Mouse (Mus musculus) layer of hippocampus, postnatal 10 days (tissue): ENCODE results near the gene Eps15l1. TPM values are rescaled to one million over a fixed set of nuclear protein-coding genes. Genes with fewer than 3 reads are reported as not detected.
A peak's percentile ranks its signal among the peaks of the same experiment; 100 is the strongest.

Experiments
- DNase-seq, 2 experiments: peaks; one replicate each; pipeline ENCODE4 v3.0.0; 2021; ENCODE audit warnings: low spot score in 2 of 2
- long read RNA-seq: library from polyadenylated mRNA; stranded (forward); transcript quantifications from one replicate; pipeline ENCODE4 v2.0.0, GENCODE M21; 2023
- total RNA-seq, 2 experiments: library from RNA; stranded (reverse); gene quantifications; 2 replicates each; pipeline ENCODE4 v1.2.3; 2021

Eps15l1 gene
- total RNA-seq = 10 to 100 TPM; 73.3 to 73.5 TPM
- long read RNA-seq, transcript Eps15l1-201 (24 exons, 3,129 nt) = major isoform, 8 of 38 reads
- long read RNA-seq, partial matches to known transcripts = 3 of 38 reads
- long read RNA-seq, other reads (novel, unspliced or antisense) = 23 of 38 reads

- peak; percentile 97 to 98 for DNase-seq
These were observed at the start of gene Eps15l1 for GRCm38 (mm10) chr8:72421362-72422335. TSS of gene Eps15l1 (minus strand) at chr8:72421460.

- no peak for DNase-seq
These were observed 49.4 kb upstream of the Eps15l1 start for GRCm38 (mm10) chr8:72470684-72471083.

GRCm38 (mm10) chr8:72469984-72470383, 48.7 kb upstream of the Eps15l1 start:
- no peak for DNase-seq

- DNase-seq = no peak
These were observed 48.0 kb upstream of the Eps15l1 start for GRCm38 (mm10) chr8:72469243-72469642.

- no peak for DNase-seq
These were observed 43.0 kb upstream of the Eps15l1 start for GRCm38 (mm10) chr8:72464211-72464610.

- DNase-seq = no peak
These were observed 38.7 kb upstream of the Eps15l1 start for GRCm38 (mm10) chr8:72459881-72460533.

- DNase-seq = no peak
These were observed 37.2 kb upstream of the Eps15l1 start for GRCm38 (mm10) chr8:72458457-72458856.

GRCm38 (mm10) chr8:72457806-72458205, 36.5 kb upstream of the Eps15l1 start:
- no peak for DNase-seq

GRCm38 (mm10) chr8:72455317-72455716, 34.1 kb upstream of the Eps15l1 start:
- DNase-seq = no peak

- DNase-seq = no peak
These were observed 32.6 kb upstream of the Eps15l1 start for GRCm38 (mm10) chr8:72453904-72454303.

GRCm38 (mm10) chr8:72451516-72451915, 30.3 kb upstream of the Eps15l1 start:
- DNase-seq = no peak

GRCm38 (mm10) chr8:72445071-72445470, 23.8 kb upstream of the Eps15l1 start:
- DNase-seq = no peak

- no peak for DNase-seq
These were observed 22.7 kb upstream of the Eps15l1 start for GRCm38 (mm10) chr8:72443994-72444350.

GRCm38 (mm10) chr8:72443338-72443993, 22.2 kb upstream of the Eps15l1 start, which contains the start of the genes Calr3 and 1700030K09Rik:
TSS of gene Calr3 (minus strand) at chr8:72443870.
TSS of gene 1700030K09Rik (plus strand) at chr8:72443880.
- peak; percentile 98 for DNase-seq

GRCm38 (mm10) chr8:72438248-72439015, 17.2 kb upstream of the Eps15l1 start:
- no peak for DNase-seq

- DNase-seq = no peak
These were observed 13.7 kb upstream of the Eps15l1 start for GRCm38 (mm10) chr8:72434952-72435351.

GRCm38 (mm10) chr8:72429676-72430075, 8.4 kb upstream of the Eps15l1 start:
- no peak for DNase-seq

GRCm38 (mm10) chr8:72422926-72423325, 1.7 kb upstream of the Eps15l1 start:
- DNase-seq = no peak

- peak; percentile 54 to 69 for DNase-seq
These were observed 494 bp downstream of the Eps15l1 start for GRCm38 (mm10) chr8:72420571-72421361.

- no peak for DNase-seq
These were observed 3.2 kb downstream of the Eps15l1 start for GRCm38 (mm10) chr8:72418073-72418472.
